Comparison of ENCODE assay signal across 32 mouse cellular contexts in genomic region chr9:46362459-46362858, GRCm38 (mm10). TPM values are rescaled to one million over a fixed set of nuclear protein-coding genes. Genes with fewer than 3 reads are reported as not detected.
DNase-seq lines count a peak whose midpoint lies in the region; ATAC-seq lines count a peak whose summit lies in the region.
"Had no signal": no experiment of that assay in that cellular context is flagged by ENCODE, and none has a peak within 500 bp of the region (broad histone marks: within the 10 kb centered on the region; RNA-seq: fewer than 3 reads in every experiment).

No protein-coding gene starts in this region.

- H3K27me3 ChIP-seq in midbrain, embryonic 11.5 days (ENCODE audit: control insufficient read depth, insufficient read depth, low read length), result no peaks in the 10 kb centered on the region
- no peaks in the 10 kb centered on the region for H3K27me3 ChIP-seq in midbrain, embryonic 13.5 days
- no peaks in the 10 kb centered on the region for H3K27me3 ChIP-seq in limb, embryonic 10.5 days (ENCODE audit: low read depth, poor library complexity, severe bottlenecking)
- H3K27me3 ChIP-seq: embryonic facial prominence, embryonic 12.5 days; forebrain, embryonic 13.5 days; forebrain, embryonic 15.5 days had no signal

- DNase-seq in midbrain, embryonic 11.5 days (ENCODE audit: low spot score, missing footprints), result peak; percentile 69
- peak; percentile 6 for DNase-seq in adipocyte (ENCODE audit: low spot score)
- no peak for DNase-seq in limb, embryonic 10.5 days (ENCODE audit: low spot score)
- DNase-seq in kidney, adult 9 months, result no peak
- no peak for DNase-seq in urinary bladder, adult 18-20 months (ENCODE audit: low spot score in 2 of 2)
- DNase-seq: adrenal gland, adult 2 months; adrenal gland, postnatal 10 days; adrenal gland, postnatal 25 days; B cell, adult 2 months; cerebellum, adult 11 months; cerebellum, adult 18-20 months; cerebellum, adult 8-10 months; cerebellum, adult 9-11 months; cerebellum, postnatal 14 days; cerebellum, postnatal 36 days; forebrain, postnatal 0 days had no signal

- H3K36me3 ChIP-seq in midbrain, embryonic 11.5 days (ENCODE audit: control insufficient read depth, insufficient read depth, low read length), result no peaks in the 10 kb centered on the region
- H3K36me3 ChIP-seq in midbrain, embryonic 13.5 days, result no peaks in the 10 kb centered on the region
- no peaks in the 10 kb centered on the region for H3K36me3 ChIP-seq in limb, embryonic 10.5 days
- H3K36me3 ChIP-seq: embryonic facial prominence, embryonic 10.5 days; embryonic facial prominence, embryonic 12.5 days; forebrain, embryonic 15.5 days; G1E had no signal

- no peak overlapping the region for H3K4me2 ChIP-seq in midbrain, embryonic 11.5 days
- no peak overlapping the region for H3K4me2 ChIP-seq in midbrain, embryonic 13.5 days (replicated peaks)
- H3K4me2 ChIP-seq: embryonic facial prominence, embryonic 12.5 days; forebrain, embryonic 13.5 days; forebrain, embryonic 15.5 days had no signal

- H3K4me1 ChIP-seq in midbrain, embryonic 11.5 days (ENCODE audit: control insufficient read depth, insufficient read depth, low read length), result no peaks in the 10 kb centered on the region
- peaks cover 8% of the 10 kb centered on the region for H3K4me1 ChIP-seq in midbrain, embryonic 13.5 days (replicated peaks)
- H3K4me1 ChIP-seq in limb, embryonic 10.5 days, result peaks cover 10% of the 10 kb centered on the region; the same call in 1 of the 2 replicates
- H3K4me1 ChIP-seq: embryonic facial prominence, embryonic 10.5 days; embryonic facial prominence, embryonic 12.5 days had no signal

- 73% methylated on average over 2 of the region's 2 CpGs for WGBS in midbrain, embryonic 11.5 days
- WGBS in midbrain, embryonic 13.5 days, result 71% methylated on average over 2 of the region's 2 CpGs
- 82% methylated on average over 2 of the region's 2 CpGs for WGBS in limb, embryonic 10.5 days

- ATAC-seq in midbrain, embryonic 11.5 days (ENCODE audit: low FRiP score), result no peak
- no peak for ATAC-seq in midbrain, embryonic 13.5 days
- ATAC-seq in granulocyte monocyte progenitor cell, adult 5-6 weeks (replicated peaks; ENCODE audit: poor library complexity, severe bottlenecking), result peak; percentile 62
- ATAC-seq in megakaryocyte progenitor cell, adult 5-6 weeks (replicated peaks; ENCODE audit: poor library complexity), result peak; percentile 74
- ATAC-seq: activated CD4-positive, CD25-positive, alpha-beta regulatory T cell, adult 4 months; CD4-positive, CD25-positive, alpha-beta regulatory T cell, adult 4 months; forebrain, embryonic 13.5 days; forebrain, embryonic 15.5 days; forebrain, postnatal 0 days; Patski had no signal

- no peak overlapping the region for H3K4me3 ChIP-seq in midbrain, embryonic 11.5 days (ENCODE audit: low read depth, low read length)
- no peak overlapping the region for H3K4me3 ChIP-seq in midbrain, embryonic 13.5 days (replicated peaks)
- no peak overlapping the region for H3K4me3 ChIP-seq in limb, embryonic 10.5 days
- H3K4me3 ChIP-seq: embryonic facial prominence, embryonic 10.5 days; embryonic facial prominence, embryonic 12.5 days; forebrain, embryonic 13.5 days; forebrain, embryonic 15.5 days had no signal

- no peaks in the 10 kb centered on the region; the same call in 1 of the 2 replicates for H3K9me3 ChIP-seq in midbrain, embryonic 11.5 days (ENCODE audit: control insufficient read depth, low read length)
- H3K9me3 ChIP-seq in midbrain, embryonic 13.5 days, result peaks cover 5% of the 10 kb centered on the region
- no peaks in the 10 kb centered on the region for H3K9me3 ChIP-seq in limb, embryonic 10.5 days (replicated peaks)
- H3K9me3 ChIP-seq: embryonic facial prominence, embryonic 12.5 days; forebrain, embryonic 13.5 days; forebrain, embryonic 15.5 days; G1E had no signal

- H3K27ac ChIP-seq in midbrain, embryonic 11.5 days (ENCODE audit: low read depth, low read length), result no peak overlapping the region
- no peak overlapping the region for H3K27ac ChIP-seq in midbrain, embryonic 13.5 days
- no peak overlapping the region for H3K27ac ChIP-seq in limb, embryonic 10.5 days
- H3K27ac ChIP-seq: embryonic facial prominence, embryonic 10.5 days; embryonic facial prominence, embryonic 12.5 days; forebrain, embryonic 13.5 days; forebrain, embryonic 15.5 days had no signal

- no peak overlapping the region for H3K9ac ChIP-seq in midbrain, embryonic 11.5 days (ENCODE audit: low read length)
- H3K9ac ChIP-seq in midbrain, embryonic 13.5 days (replicated peaks), result no peak overlapping the region
- H3K9ac ChIP-seq: embryonic facial prominence, embryonic 12.5 days; forebrain, embryonic 13.5 days; forebrain, embryonic 15.5 days; forebrain, postnatal 0 days had no signal

RNA-seq across cellular contexts. Expression of gene 4931429L15Rik, which starts 42.7 kb away (rescaled TPM):
- 0.15 TPM in 1 of 2 replicates, not detected in the other for polyA plus RNA-seq in midbrain, embryonic 11.5 days (2014; fragmentation: Nextera tagmentation; extraction: Ambion mirVana)
- 0.13 TPM in 1 of 2 replicates, not detected in the other for polyA plus RNA-seq in midbrain, embryonic 13.5 days (2015; fragmentation: Nextera tagmentation; extraction: Ambion mirVana)
- not detected in 2 replicates for total RNA-seq in granulocyte monocyte progenitor cell, adult 5-6 weeks (2014; fragmentation: Nextera tagmentation)
- total RNA-seq in granulocyte monocyte progenitor cell, adult 5-6 weeks (2017), result not detected in 2 replicates
- total RNA-seq in megakaryocyte progenitor cell, adult 5-6 weeks (2015), result not detected in 2 replicates
- not detected in 2 replicates for total RNA-seq in megakaryocyte progenitor cell, adult 5-6 weeks (2017)
- polyA plus RNA-seq in limb, embryonic 10.5 days (2016; fragmentation: Nextera tagmentation; extraction: Ambion mirVana), result not detected in 2 replicates
- total RNA-seq: adrenal gland, adult 2 months; adrenal gland, postnatal 10 days; adrenal gland, postnatal 25 days; adrenal gland, postnatal 4 days; CH12.LX; forebrain, postnatal 0 days; G1E had no signal
- polyA plus RNA-seq: activated CD4-positive, CD25-positive, alpha-beta regulatory T cell, adult 4 months; adrenal gland, adult 2 months; brain, embryonic 14.5 days; CD4-positive, CD25-positive, alpha-beta regulatory T cell, adult 4 months; embryonic facial prominence, embryonic 10.5 days; embryonic facial prominence, embryonic 12.5 days; embryonic facial prominence, embryonic 14.5 days; forebrain, embryonic 11.5 days; forebrain, embryonic 13.5 days; forebrain, embryonic 15.5 days; forebrain, postnatal 0 days; G1E; Patski had no signal

Comparison
In these comparisons a context has a peak if more than half of its experiments do, and no peak if none do; other contexts are left out.
1. ATAC-seq: peak in granulocyte monocyte progenitor cell, adult 5-6 weeks (single experiment) and megakaryocyte progenitor cell, adult 5-6 weeks (single experiment); none in midbrain, embryonic 11.5 days (single experiment) and midbrain, embryonic 13.5 days (single experiment).
2. DNase-seq: peak in midbrain, embryonic 11.5 days (single experiment) and adipocyte (single experiment); none in limb, embryonic 10.5 days (single experiment), kidney, adult 9 months (single experiment) and urinary bladder, adult 18-20 months (0 of 2).